15 mouse cellular contexts compared by ENCODE assay signal in genomic region chr12:112541483-112542091, GRCm38 (mm10). TPM values are rescaled to one million over a fixed set of nuclear protein-coding genes. Genes with fewer than 3 reads are reported as not detected.
DNase-seq lines count a peak whose midpoint lies in the region; ATAC-seq lines count a peak whose summit lies in the region.
"Had no signal": no experiment of that assay in that cellular context is flagged by ENCODE, and none has a peak within 500 bp of the region (broad histone marks: within the 10 kb centered on the region; RNA-seq: fewer than 3 reads in every experiment).

No protein-coding gene starts in this region.

- intact Hi-C loops in heart, postnatal 14 days (cut with DNase I): loop anchor here (2.0 to 5.0 kb wide), 4 partner anchors 45 to 427 kb away; no protein-coding TSS in a partner anchor

- peak; percentile 65; the same call in 1 of the 2 replicates for ATAC-seq in hindbrain, embryonic 14.5 days (ENCODE audit: low FRiP score)
- ATAC-seq in neural tube, embryonic 13.5 days (ENCODE audit: low read depth): peak; percentile 40; the same call in 1 of the 2 replicates

- H3K4me3 ChIP-seq in hindbrain, embryonic 14.5 days (replicated peaks; ENCODE audit: low read length): no peak overlapping the region
- no peak overlapping the region for H3K4me3 ChIP-seq in neural tube, embryonic 13.5 days

- no peaks in the 10 kb centered on the region for H3K9me3 ChIP-seq in hindbrain, embryonic 14.5 days (ENCODE audit: control insufficient read depth, low read length)
- no peaks in the 10 kb centered on the region for H3K9me3 ChIP-seq in neural tube, embryonic 13.5 days

- H3K4me2 ChIP-seq in hindbrain, embryonic 14.5 days (replicated peaks): no peak overlapping the region
- no peak overlapping the region for H3K4me2 ChIP-seq in neural tube, embryonic 13.5 days

- H3K4me1 ChIP-seq in hindbrain, embryonic 14.5 days (replicated peaks; ENCODE audit: control insufficient read depth, insufficient read depth, low read length): peaks cover 33% of the 10 kb centered on the region
- peaks cover 42% of the 10 kb centered on the region for H3K4me1 ChIP-seq in neural tube, embryonic 13.5 days (replicated peaks)

- no peaks in the 10 kb centered on the region for H3K36me3 ChIP-seq in hindbrain, embryonic 14.5 days (replicated peaks; ENCODE audit: control insufficient read depth, insufficient read depth)
- H3K36me3 ChIP-seq in neural tube, embryonic 13.5 days: no peaks in the 10 kb centered on the region

- peak; percentile 17 to 38 for DNase-seq in frontal cortex, postnatal 36 days (ENCODE audit: low spot score in 2 of 2)
- no peak for DNase-seq in frontal cortex, postnatal 25 days (ENCODE audit: low spot score in 2 of 2)
- DNase-seq in right cerebral cortex, adult 18-20 months: peak; percentile 29
- no peak for DNase-seq in right cerebral cortex, postnatal 36 days (ENCODE audit: low spot score in 2 of 2)
- DNase-seq in hindbrain, embryonic 14.5 days (ENCODE audit: low spot score): peak; percentile 66
- DNase-seq in thymus, postnatal 36 days: no peak
- no peak for DNase-seq in heart, postnatal 14 days
- DNase-seq: adrenal gland, adult 8-10 months; B cell, adult 2 months; cerebellum, adult 11-12 months; gastrocnemius, postnatal 25 days; lung, postnatal 4 days had no signal

- WGBS in hindbrain, embryonic 14.5 days: 15% methylated on average over 8 of the region's 8 CpGs
- WGBS in neural tube, embryonic 13.5 days: 21% methylated on average over 8 of the region's 8 CpGs

- peak overlapping the region; percentile 52 for H3K27ac ChIP-seq in hindbrain, embryonic 14.5 days
- H3K27ac ChIP-seq in neural tube, embryonic 13.5 days (replicated peaks): peak overlapping the region; percentile 40; the same call in 1 of the 2 replicates

- H3K27me3 ChIP-seq in hindbrain, embryonic 14.5 days (ENCODE audit: control insufficient read depth, insufficient read depth, low read length): peaks cover 5% of the 10 kb centered on the region; the same call in 1 of the 2 replicates
- H3K27me3 ChIP-seq in neural tube, embryonic 13.5 days: peaks cover 14% of the 10 kb centered on the region

- peak overlapping the region; percentile 33; the same call in 1 of the 2 replicates for H3K9ac ChIP-seq in hindbrain, embryonic 14.5 days
- 0 out of 2 replicates have a peak overlapping the region, but pooled peaks have one; percentile 27 for H3K9ac ChIP-seq in neural tube, embryonic 13.5 days

RNA-seq across cellular contexts. Expression of gene Tmem179, which starts 25.0 kb away (rescaled TPM):
- polyA plus RNA-seq in hindbrain, embryonic 14.5 days (2014; fragmentation: Nextera tagmentation; extraction: Ambion mirVana): 64.6 and 72.2 TPM in 2 replicates
- polyA plus RNA-seq in neural tube, embryonic 13.5 days (2015; fragmentation: Nextera tagmentation; extraction: Ambion mirVana): 35.3 and 36.6 TPM in 2 replicates
- total RNA-seq in heart, postnatal 14 days (2021): not detected
- total RNA-seq: heart, postnatal 25 days; liver, adult 2 months had no signal
- polyA plus RNA-seq: liver, adult 2 months had no signal

RNA-seq across cellular contexts. Expression of gene Inf2, which starts 47.0 kb away (rescaled TPM):
- polyA plus RNA-seq in hindbrain, embryonic 14.5 days (2014; fragmentation: Nextera tagmentation; extraction: Ambion mirVana): 1.0 and 1.5 TPM in 2 replicates
- 1.4 and 1.5 TPM in 2 replicates for polyA plus RNA-seq in neural tube, embryonic 13.5 days (2015; fragmentation: Nextera tagmentation; extraction: Ambion mirVana)
- total RNA-seq in heart, postnatal 14 days (2021): 10 to 100 TPM; 19.8 to 21.5 TPM

RNA-seq across cellular contexts. Expression of gene A530016L24Rik, which starts 52.3 kb away (rescaled TPM):
- 0.18 and 0.19 TPM in 2 replicates for polyA plus RNA-seq in hindbrain, embryonic 14.5 days (2014; fragmentation: Nextera tagmentation; extraction: Ambion mirVana)
- 0.27 and 0.30 TPM in 2 replicates for polyA plus RNA-seq in neural tube, embryonic 13.5 days (2015; fragmentation: Nextera tagmentation; extraction: Ambion mirVana)
- total RNA-seq in heart, postnatal 14 days (2021): 10 to 100 TPM; 15.7 to 20.7 TPM

Comparison
In these comparisons a context has a peak if more than half of its experiments do, and no peak if none do; other contexts are left out.
1. DNase-seq: peak in frontal cortex, postnatal 36 days (2 of 2), right cerebral cortex, adult 18-20 months (single experiment) and hindbrain, embryonic 14.5 days (single experiment); none in frontal cortex, postnatal 25 days (0 of 2), right cerebral cortex, postnatal 36 days (0 of 2), thymus, postnatal 36 days (0 of 2) and heart, postnatal 14 days (0 of 2).